Mouse (Mus musculus) embryonic fibroblast, embryonic 13.5 days (primary cell): ENCODE measurements around the gene Cga.

Experiments
- CTCF ChIP-seq: IDR thresholded peaks from 2 replicates; pipeline ENCODE4 v1.5.1; 2011; ENCODE audit warnings: mild to moderate bottlenecking, control low read depth, low read length, moderate library complexity, borderline replicate concordance; ENCODE audit not compliant: insufficient read depth
- POLR2A ChIP-seq: IDR thresholded peaks from 2 replicates; pipeline ENCODE4 v1.6.1; 2011; ENCODE audit warnings: low read depth, mild to moderate bottlenecking, control low read depth, low read length, moderate library complexity

DNA sequence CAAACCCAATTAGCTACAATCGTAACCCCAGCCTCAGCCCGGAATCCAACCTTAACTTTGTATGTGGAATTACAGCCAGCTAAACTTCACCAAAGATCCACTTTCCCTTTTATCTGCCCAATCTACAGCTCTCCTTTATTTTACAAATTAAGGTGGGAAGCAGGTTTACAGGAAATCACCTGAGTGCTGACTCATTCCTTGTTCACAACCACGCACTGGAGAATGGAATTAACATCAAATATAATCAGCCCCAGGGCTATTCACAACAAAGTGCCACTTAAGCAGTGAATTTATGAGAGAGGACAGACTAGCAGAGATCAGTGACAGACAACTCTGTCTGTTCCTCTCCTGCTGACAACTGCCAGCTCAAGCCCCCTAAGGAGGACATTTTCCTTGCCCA, 17.8 kb downstream of the Cga start:
- TF ChIP-seq CTCF (no peak), POLR2A (no peak)
